Mouse (Mus musculus) lung, adult 2 months (tissue): ENCODE measurements around the gene Ccdc92b. TPM values are rescaled to one million over a fixed set of nuclear protein-coding genes. Genes with fewer than 3 reads are reported as not detected.

ENCODE experiments used
- DNase-seq: peaks from one replicate; pipeline ENCODE4 v3.0.0; 2022
- H3K4me1 ChIP-seq: fragments of 200-500 bp; 2 replicates; pipeline ENCODE4 v1.6.1; 2011; ENCODE audit warnings: low read length; ENCODE audit not compliant: control insufficient read depth, insufficient read depth
- H3K4me3 ChIP-seq: fragments of 200-500 bp; replicated peaks from 2 replicates; pipeline ENCODE3; 2011; ENCODE audit warnings: low read depth, mild to moderate bottlenecking, control low read depth, low read length; ENCODE audit errors: extremely low read depth
- CTCF ChIP-seq: fragments of 200-500 bp; IDR thresholded peaks from 2 replicates; pipeline ENCODE4 v1.5.1; 2011; ENCODE audit warnings: mild to moderate bottlenecking, low read length, control low read depth; ENCODE audit not compliant: insufficient read depth
- POLR2A ChIP-seq: fragments of 200-500 bp; IDR thresholded peaks from 2 replicates; pipeline ENCODE4 v1.6.1; 2011; ENCODE audit warnings: low read depth, mild to moderate bottlenecking, control low read depth, low read length, borderline replicate concordance; ENCODE audit errors: extremely low read depth
- WGBS: fragments of 180-500 bp; shearing (Covaris S2); methylation state at CpG from one replicate; pipeline ENCODE4 v1.1.7; 2018; 5-methylcytosine and 5-hydroxymethylcytosine counted together
- polyA plus RNA-seq: library from polyadenylated mRNA; depleted of rRNA; stranded (reverse); fragments of >200 nt; gene quantifications from 2 replicates; pipeline ENCODE4 v1.2.3, GENCODE M21; 2012

Ccdc92b gene
- polyA plus RNA-seq, 1 experiment = 0.51 TPM

DNA sequence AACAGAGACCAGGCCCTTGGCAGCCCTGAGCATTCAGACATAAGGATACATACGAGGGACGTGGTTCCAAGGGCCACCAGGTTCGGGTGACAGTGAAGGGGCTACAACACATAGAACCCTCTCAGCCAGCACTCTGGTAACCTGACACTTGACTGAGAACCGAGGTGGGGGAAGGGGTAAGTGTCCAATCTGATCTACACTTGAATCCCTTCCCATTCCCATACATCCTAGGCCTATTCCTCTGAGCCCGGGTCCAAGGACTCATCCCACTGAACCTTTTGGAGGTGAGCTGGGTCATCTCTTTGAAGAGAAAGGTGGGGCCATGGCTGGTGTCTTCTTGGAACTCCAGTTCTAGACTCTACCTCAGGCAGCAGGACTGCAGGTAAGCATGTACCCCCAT, 9.3 kb upstream of the Ccdc92b start:
- WGBS = 27% methylated on average over 5 of the region's 5 CpGs

DNA sequence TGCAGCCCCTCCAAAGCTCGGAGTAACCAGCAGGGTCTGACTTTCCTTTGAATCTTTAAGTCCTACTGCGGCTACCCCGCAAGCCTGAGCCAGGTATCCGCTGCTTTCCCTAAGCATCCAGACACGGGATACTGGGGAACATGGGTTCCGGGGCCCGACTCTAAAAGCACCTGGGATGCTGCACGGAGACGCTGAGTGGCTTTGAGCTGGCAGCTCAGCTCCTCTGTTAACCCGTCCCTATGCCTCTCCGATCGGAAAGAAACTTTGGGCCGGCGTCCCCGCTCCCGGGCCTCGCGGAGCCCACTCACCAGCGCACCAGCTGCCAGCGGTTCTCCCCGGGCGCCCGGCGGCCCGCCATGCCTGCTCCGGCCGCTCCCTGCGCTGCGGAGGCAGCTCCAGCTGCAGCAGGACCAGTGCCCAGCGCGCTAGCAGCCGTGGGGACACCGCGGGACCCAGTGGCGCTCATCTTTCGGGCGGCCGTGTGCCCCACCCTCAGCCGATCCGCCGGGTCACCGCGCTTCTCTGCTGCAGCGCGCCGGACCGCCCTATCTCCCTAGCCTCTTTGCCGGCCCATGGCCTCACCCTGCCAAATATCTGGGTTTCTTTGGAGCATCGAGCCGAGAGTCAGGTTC, 8.7 kb upstream of the Ccdc92b start, which contains the start of gene Rap1gap2:
Gene Rap1gap2, minus strand, starts transcription at position 371 of the 632 bp plus-strand sequence.
- H3K4me3 ChIP-seq = no peak within 1 kb of the TSS
- H3K4me1 ChIP-seq = no peaks in the 10 kb centered on the region
- DNase-seq = no peak
- TF ChIP-seq CTCF (no peak), POLR2A (no peak)
- whole genome bisulfite sequencing = 2% methylated on average over 50 of the region's 50 CpGs

More for the DNA sequence above, 9.3 kb upstream of the Ccdc92b start:
- DNase-seq = no peak
- Histone ChIP-seq H3K4me1 (no peaks in the 10 kb centered on the region), H3K4me3 (no peak overlapping the region)
- TF ChIP-seq CTCF = no peak
- no peak for TF ChIP-seq POLR2A

DNA sequence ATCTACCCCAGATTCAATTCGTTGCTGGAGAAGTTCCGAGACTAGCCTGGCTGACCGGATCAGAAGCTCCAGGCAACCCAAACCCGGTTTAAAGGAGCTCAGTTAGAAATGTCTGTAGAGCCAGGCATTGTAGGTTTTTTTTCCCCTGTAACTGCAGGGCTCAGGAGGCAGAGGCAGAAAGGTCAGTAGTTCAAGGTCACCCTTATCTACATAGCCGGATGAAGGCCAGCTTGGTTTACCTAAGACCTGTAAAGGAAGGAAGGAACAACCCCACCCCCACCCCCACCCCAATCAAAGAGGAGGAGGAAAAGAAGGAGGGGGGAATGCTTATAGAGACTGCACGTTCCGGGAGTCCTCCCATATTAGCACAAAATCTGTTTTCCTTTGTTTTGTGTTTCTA, 8.0 kb upstream of the Ccdc92b start:
- DNase-seq = no peak
- Histone ChIP-seq H3K4me1 (no peaks in the 10 kb centered on the region), H3K4me3 (no peak overlapping the region)
- no peak for TF ChIP-seq CTCF
- 8% methylated on average over 7 of the region's 7 CpGs for WGBS

DNA sequence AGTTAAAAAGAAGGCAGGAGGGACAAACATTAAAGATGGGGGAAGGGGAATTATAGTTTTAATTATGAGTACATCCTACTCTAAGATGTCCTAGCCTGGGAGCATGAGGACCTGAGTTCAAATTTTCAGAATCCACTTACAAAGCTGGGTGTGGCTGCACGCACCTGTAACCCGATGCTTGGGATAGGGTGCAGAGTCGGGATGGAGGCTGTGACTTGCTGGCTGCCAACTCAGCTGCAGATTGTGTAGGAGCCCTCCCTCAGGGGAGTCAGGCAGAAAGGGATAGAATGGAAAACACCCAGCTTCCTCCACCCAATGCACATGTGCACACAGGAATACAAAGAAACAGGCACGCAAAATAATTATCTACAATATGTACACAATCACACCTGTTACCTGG, 6.0 kb upstream of the Ccdc92b start:
- DNase-seq = no peak
- no peak for TF ChIP-seq POLR2A
- TF ChIP-seq CTCF = no peak
- Histone ChIP-seq H3K4me1 (no peaks in the 10 kb centered on the region), H3K4me3 (no peak overlapping the region)
- WGBS = 69% methylated on average over 4 of the region's 4 CpGs

DNA sequence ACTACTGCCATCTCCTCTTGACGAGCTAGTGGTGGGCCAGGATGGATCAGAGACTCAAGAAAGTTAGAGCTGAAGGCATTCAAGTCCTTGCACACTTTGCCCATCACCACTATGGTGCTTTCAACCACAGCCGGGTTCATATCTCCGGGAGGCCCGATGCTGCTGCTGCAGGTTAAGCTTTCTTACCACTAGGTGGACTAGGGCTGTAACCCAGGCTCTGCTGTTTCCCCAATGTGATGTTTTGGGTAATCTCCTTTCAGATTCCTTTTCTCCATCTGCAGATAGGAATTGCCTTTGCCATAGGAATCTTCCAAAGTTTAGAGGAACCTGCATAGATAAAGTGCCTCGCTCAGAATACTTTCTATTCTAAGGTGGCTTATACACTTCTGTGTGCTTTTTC, 3.8 kb upstream of the Ccdc92b start:
- WGBS = 46% methylated on average over 5 of the region's 5 CpGs
- no peak for DNase-seq
- no peak for TF ChIP-seq CTCF
- TF ChIP-seq POLR2A = no peak
- no peak overlapping the region for H3K4me3 ChIP-seq
- no peaks in the 10 kb centered on the region for H3K4me1 ChIP-seq

DNA sequence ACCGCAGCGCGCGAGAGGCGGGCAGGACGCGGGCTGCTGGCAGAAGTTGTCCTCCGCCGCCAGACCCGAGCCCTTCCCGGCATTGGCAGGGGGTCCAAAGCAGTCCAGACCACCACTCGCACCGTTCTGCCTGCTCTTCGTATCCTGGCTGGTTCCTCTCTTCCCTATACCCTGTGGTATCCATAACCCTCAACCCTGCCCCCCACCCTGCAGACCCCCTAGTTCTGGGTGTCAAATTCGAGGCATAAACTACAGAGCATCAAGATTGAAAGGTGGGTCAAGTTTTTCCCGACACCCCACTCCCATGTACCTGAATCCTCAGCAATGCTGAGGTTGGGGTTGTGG, 523 bp downstream of the Ccdc92b start:
- Histone ChIP-seq H3K4me3 (no peak overlapping the region), H3K4me1 (no peaks in the 10 kb centered on the region)
- TF ChIP-seq POLR2A (no peak), CTCF (no peak)
- DNase-seq = no peak
- WGBS = 3% methylated on average over 16 of the region's 16 CpGs

DNA sequence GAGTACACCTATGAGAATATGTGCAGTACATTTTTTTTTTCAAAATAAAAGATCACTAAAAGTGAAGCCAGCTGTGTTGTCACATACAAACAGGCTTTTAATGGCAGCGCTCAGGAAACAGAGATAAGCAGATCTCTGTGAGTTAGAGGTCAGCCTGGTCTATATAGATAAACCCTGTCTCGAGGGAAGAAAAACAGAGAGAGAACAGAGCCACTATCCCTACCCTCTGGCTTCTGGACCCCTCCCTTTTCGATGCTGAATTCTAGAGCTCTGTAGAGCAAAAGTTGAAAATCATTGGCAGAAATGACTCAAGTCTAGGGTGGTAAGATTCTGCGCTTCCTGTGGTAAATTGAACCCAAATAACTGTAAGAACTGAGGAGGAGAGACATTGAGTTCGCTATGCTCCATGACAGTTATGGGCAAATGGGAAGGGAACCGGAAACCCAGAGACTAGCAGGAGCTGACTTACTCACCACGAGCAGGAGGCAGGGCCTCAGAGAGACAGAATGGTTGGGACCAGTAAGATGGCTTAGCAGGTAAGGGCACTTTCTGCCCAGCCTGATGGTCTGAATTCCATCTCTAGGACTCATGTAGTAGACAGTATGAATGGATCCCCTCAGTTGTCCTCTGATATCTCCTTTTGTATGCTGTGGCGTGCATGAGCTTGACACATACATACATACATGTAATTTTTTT, 2.7 kb downstream of the Ccdc92b start:
- TF ChIP-seq POLR2A (no peak), CTCF (no peak)
- Histone ChIP-seq H3K4me3 (no peak overlapping the region), H3K4me1 (no peaks in the 10 kb centered on the region)
- 53% methylated on average over 8 of the region's 8 CpGs for WGBS
- DNase-seq = no peak

DNA sequence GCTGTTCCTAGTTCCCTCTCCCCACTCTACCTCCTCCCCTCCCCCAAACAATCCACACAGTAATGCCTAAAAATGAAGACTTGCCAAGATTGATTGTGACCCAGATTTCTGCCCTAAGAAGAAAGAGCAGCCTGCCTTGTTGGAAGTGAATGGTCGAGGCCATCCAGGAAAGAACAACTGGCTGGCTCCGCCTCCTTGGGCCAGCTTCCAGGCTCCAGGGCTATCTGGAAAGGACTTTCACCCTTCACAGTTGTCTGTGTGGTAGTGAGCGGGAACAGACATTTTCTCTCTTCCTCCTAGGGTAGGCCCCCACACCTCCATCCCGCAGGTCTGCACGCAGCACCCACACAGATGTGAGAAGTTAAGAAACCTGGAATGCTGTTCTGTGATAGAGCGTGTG, 4.3 kb downstream of the Ccdc92b start:
- Histone ChIP-seq H3K4me3 (no peak overlapping the region), H3K4me1 (no peaks in the 10 kb centered on the region)
- TF ChIP-seq POLR2A = no peak
- no peak for TF ChIP-seq CTCF
- no peak for DNase-seq
- 68% methylated on average over 6 of the region's 6 CpGs for WGBS

DNA sequence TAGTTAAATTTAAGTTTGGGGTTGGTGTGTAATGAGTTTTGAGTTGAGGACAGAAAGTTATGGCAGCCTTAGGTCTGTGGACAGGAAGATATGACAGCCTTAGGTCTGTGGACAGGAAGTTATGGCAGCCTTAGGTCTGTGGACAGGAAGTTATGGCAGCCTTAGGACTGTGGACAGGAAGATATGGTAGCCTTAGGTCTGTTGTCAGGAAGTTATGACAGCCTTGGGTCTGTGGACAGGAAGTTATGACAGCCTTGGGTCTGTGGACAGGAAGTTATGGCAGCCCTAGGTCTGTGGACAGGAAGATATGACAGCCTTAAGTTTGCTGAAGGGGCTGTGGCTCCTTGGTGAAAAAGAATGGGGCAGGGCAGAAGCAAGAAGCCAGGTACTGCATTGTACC, 5.9 kb downstream of the Ccdc92b start:
- Histone ChIP-seq H3K4me3 (no peak overlapping the region), H3K4me1 (no peaks in the 10 kb centered on the region)
- TF ChIP-seq CTCF (no peak), POLR2A (no peak)
- no peak for DNase-seq

DNA sequence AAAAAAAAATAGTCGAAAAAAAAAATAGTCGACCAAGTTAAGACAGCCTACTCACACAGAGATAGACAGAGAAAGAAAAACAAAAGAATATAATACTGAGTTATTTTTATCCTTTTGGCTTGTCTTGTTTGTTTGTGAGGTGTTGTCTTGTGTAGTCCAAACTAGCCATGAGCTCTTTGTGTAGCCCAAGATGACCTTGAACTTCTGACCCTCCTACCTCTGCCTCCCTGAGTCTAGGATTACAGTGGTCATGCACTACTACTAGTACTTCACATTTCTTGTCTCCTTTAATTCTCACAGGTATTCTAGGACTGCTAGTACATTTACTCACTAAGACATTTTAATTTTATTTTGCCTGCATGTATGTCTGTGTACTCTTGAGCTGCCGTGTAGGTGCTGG, 8.1 kb downstream of the Ccdc92b start:
- WGBS = 68% methylated on average over 3 of the region's 3 CpGs
- DNase-seq = no peak
- TF ChIP-seq CTCF (no peak), POLR2A (no peak)
- Histone ChIP-seq H3K4me3 (no peak overlapping the region), H3K4me1 (no peaks in the 10 kb centered on the region)
